Mouse (Mus musculus): ENCODE measurements around the gene Dpf3. TPM values are rescaled to one million over a fixed set of nuclear protein-coding genes. Genes with fewer than 3 reads are reported as not detected.

Dpf3 gene
- polyA plus RNA-seq, 1 experiment from 2014 or later, result 29.4 TPM

DNA sequence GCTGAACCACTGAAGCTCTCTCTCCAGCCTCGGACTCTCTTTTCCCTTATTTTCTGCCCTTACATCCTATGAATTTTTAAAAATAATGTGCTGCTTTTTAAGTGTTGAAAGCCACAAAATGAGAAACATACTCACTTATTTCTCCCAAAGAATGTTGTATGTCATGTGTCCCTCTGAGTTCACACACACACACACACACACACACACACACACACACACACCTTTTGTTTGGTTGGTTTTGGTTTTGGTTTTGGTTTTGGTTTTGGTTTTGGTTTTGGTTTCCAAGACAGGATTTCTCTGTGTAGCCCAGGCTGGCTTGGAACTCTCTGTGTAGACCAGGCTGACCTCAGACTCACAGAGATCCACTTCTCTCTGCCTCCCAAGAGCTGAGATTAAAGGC lies 37.0 kb downstream of the Dpf3 start:
- WGBS, result 97% methylated on average over 1 of the region's 1 CpGs
- H3K4me3 ChIP-seq, result no peak overlapping the region
- no peaks in the 10 kb centered on the region for H3K27me3 ChIP-seq (ENCODE audit: insufficient read depth, poor library complexity, severe bottlenecking)
- peaks cover 67% of the 10 kb centered on the region for H3K4me1 ChIP-seq
- 0 out of 2 replicates have a peak, but pooled peaks cover 5% of the 10 kb centered on the region for H3K36me3 ChIP-seq
- no peaks in the 10 kb centered on the region for H3K9me3 ChIP-seq
- H3K27ac ChIP-seq, result no peak overlapping the region
- no peak for DNase-seq (ENCODE audit: low spot score)

DNA sequence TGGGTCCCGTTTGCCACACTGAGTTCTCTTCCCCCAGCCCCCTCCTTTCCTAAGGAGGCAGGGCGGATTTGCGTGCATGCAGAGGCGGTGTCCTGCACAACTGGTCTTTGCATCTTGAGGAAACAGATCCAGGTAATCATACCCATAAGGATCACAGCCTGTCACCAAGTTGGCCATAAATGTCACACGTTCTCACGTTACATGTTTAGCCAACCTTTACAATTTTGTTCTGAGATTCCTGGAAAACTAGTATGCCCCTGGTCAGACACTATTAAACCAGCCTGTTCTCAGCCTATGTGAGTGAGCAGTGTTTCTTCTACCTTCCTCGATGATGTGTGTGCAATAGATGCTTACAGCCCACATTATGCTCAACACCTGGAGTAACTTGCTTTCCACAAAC lies 38.3 kb downstream of the Dpf3 start:
- no peaks in the 10 kb centered on the region for H3K9me3 ChIP-seq
- no peaks in the 10 kb centered on the region for H3K27me3 ChIP-seq (ENCODE audit: insufficient read depth, poor library complexity, severe bottlenecking)
- WGBS, result 83% methylated on average over 7 of the region's 7 CpGs
- DNase-seq (ENCODE audit: low spot score), result no peak
- H3K4me1 ChIP-seq, result peaks cover 60% of the 10 kb centered on the region
- 0 out of 2 replicates have a peak overlapping the region, but pooled peaks have one; percentile 12 for H3K27ac ChIP-seq
- H3K4me3 ChIP-seq, result no peak overlapping the region
- H3K36me3 ChIP-seq, result 0 out of 2 replicates have a peak, but pooled peaks cover 5% of the 10 kb centered on the region

DNA sequence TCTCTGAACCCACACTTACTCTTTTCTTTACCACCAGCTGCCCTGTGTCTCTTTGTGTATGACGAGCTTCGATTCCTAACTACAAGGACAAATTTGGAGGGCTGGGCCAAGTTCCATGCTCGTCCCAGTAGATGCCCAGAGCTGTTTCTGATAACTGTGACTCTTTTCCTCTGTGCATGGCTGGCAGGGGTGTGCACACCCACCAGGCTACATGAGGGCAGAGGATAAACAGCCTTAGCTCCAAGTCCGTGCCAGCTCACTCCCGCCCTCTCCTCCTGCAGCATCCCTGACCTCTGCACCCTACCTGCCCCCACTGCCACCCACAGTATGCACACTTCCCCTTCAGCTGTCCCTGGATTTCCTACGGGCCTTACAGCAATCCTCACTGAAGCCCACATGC lies 41.9 kb downstream of the Dpf3 start:
- Histone ChIP-seq H3K4me1 (peaks cover 40% of the 10 kb centered on the region), H3K27ac (no peak overlapping the region), H3K27me3 (ENCODE audit: insufficient read depth, poor library complexity, severe bottlenecking) (no peaks in the 10 kb centered on the region), H3K9me3 (no peaks in the 10 kb centered on the region), H3K4me3 (no peak overlapping the region), H3K36me3 (0 out of 2 replicates have a peak, but pooled peaks cover 5% of the 10 kb centered on the region)
- 78% methylated on average over 6 of the region's 6 CpGs for WGBS
- no peak for DNase-seq (ENCODE audit: low spot score)

GRCm38 (mm10) chr12:83444448-83444847 lies 43.1 kb downstream of the Dpf3 start:
- Histone ChIP-seq H3K36me3 (0 out of 2 replicates have a peak, but pooled peaks cover 5% of the 10 kb centered on the region), H3K27ac (no peak overlapping the region), H3K4me3 (no peak overlapping the region), H3K27me3 (ENCODE audit: insufficient read depth, poor library complexity, severe bottlenecking) (no peaks in the 10 kb centered on the region), H3K4me1 (peaks cover 46% of the 10 kb centered on the region), H3K9me3 (no peaks in the 10 kb centered on the region)
- DNase-seq (ENCODE audit: low spot score), result no peak
- 89% methylated on average over 2 of the region's 2 CpGs for WGBS

DNA sequence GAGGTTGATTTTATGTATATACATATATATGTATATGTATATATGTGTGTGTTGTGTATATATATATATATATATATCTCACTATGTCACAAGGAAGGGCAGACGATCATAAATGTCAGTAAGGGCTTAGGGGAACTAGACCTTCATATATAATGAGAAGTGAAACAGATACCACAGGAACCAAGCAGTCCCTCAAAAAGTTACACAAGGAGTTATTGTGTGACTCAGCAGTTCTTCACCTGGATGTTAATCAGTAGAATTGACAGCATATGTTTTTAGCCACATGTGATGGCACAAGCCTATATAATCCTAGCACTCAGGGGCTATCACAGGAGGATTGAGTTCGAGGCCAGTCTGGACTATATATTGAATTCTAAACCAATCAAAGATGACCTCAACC lies 49.5 kb downstream of the Dpf3 start:
- 87% methylated on average over 2 of the region's 2 CpGs for WGBS
- no peaks in the 10 kb centered on the region for H3K27me3 ChIP-seq (ENCODE audit: insufficient read depth, poor library complexity, severe bottlenecking)
- no peaks in the 10 kb centered on the region for H3K9me3 ChIP-seq
- H3K4me3 ChIP-seq, result no peak overlapping the region
- peaks cover 3% of the 10 kb centered on the region; the same call in 1 of the 2 replicates for H3K36me3 ChIP-seq
- peaks cover 34% of the 10 kb centered on the region for H3K4me1 ChIP-seq
- DNase-seq (ENCODE audit: low spot score), result no peak
- H3K27ac ChIP-seq, result no peak overlapping the region

DNA sequence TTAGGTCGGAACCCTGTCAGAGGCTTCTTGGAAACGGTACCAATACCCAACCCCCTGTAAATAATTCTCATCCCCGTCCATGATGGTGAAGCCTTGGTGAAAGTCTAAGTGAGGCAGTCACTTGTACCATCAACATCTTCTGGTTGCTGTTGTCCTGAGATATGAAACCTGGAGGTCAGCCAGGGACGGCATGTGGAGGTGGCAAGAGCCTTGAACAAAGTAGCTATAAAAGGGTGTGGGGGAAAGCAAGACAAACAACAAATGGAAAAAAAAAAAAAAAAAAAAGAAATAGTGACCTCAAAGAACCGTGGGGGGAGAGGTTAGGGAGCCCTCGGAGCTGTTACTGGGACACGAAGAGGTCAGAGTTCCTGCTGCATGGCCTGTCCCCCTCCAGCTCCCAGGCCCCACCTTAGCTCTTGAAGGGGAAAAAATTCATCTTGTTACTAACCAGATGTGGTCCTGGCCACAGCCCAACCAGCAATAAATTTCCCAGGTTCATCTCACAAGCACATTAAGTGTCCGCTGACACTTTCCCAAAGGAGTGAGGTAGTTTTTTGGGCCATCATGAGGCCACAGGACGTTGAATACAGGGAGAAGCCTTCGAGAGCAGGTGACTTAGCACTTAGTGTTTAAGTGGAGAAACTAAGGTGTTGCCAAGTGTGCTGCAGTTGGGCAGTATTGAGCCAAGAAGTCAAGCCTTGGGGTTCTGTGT lies 53.4 kb downstream of the Dpf3 start:
- peaks cover 3% of the 10 kb centered on the region; the same call in 1 of the 2 replicates for H3K36me3 ChIP-seq
- H3K9me3 ChIP-seq, result no peaks in the 10 kb centered on the region
- no peak overlapping the region for H3K27ac ChIP-seq
- WGBS, result 38% methylated on average over 10 of the region's 10 CpGs
- H3K4me3 ChIP-seq, result no peak overlapping the region
- H3K27me3 ChIP-seq (ENCODE audit: insufficient read depth, poor library complexity, severe bottlenecking), result no peaks in the 10 kb centered on the region
- DNase-seq (ENCODE audit: low spot score), result no peak
- H3K4me1 ChIP-seq, result peaks cover 40% of the 10 kb centered on the region

DNA sequence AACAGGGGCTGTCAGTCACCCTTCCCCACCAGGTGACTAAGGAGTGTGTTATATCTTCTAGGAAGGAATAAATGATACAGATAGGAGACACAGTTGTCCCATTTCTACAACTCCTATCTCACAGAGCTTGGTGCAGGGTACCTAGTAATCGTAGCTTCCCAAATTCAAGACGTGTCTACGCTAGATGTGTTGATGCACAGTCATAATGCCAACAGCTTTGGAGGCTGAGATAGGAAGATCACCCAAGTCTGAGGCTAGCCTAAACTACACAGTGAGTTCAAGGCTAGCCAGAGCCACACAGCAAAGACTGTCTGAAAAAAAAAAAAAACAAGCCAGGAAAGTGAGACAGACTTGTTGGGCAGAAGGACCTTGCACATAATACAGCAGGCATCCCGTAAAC lies 54.1 kb downstream of the Dpf3 start:
- no peaks in the 10 kb centered on the region for H3K36me3 ChIP-seq
- H3K9me3 ChIP-seq, result no peaks in the 10 kb centered on the region
- WGBS, result 91% methylated on average over 4 of the region's 4 CpGs
- H3K4me1 ChIP-seq, result peaks cover 46% of the 10 kb centered on the region
- no peak overlapping the region for H3K4me3 ChIP-seq
- H3K27me3 ChIP-seq (ENCODE audit: insufficient read depth, poor library complexity, severe bottlenecking), result no peaks in the 10 kb centered on the region
- no peak overlapping the region for H3K27ac ChIP-seq
- DNase-seq (ENCODE audit: low spot score), result no peak

GRCm38 (mm10) chr12:83430207-83430606 lies 57.3 kb downstream of the Dpf3 start:
- H3K4me3 ChIP-seq, result no peak overlapping the region
- no peak overlapping the region for H3K27ac ChIP-seq
- no peaks in the 10 kb centered on the region for H3K27me3 ChIP-seq (ENCODE audit: insufficient read depth, poor library complexity, severe bottlenecking)
- no peaks in the 10 kb centered on the region for H3K9me3 ChIP-seq
- H3K36me3 ChIP-seq, result no peaks in the 10 kb centered on the region
- WGBS, result 89% methylated on average over 5 of the region's 5 CpGs
- peaks cover 73% of the 10 kb centered on the region for H3K4me1 ChIP-seq
- no peak for DNase-seq (ENCODE audit: low spot score)

DNA sequence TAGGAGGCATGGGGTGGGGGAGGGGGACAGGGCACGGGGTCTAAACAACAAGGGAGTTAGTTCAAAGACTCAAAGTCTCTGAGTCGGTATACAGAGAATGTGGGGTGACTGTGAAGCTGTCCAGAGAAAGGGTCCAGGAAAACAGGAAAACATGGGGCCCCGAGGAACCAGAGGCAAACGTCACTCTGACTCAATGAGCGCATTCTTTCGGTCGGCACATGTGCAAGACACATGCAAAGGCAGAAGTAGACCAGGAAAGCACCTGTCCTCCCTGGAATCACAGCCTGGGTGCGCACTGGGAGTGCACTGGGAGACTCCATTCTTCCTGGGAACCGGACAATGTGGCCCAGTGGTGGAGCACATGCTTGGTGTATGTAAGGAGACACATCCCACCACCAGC lies 59.5 kb downstream of the Dpf3 start:
- 47% methylated on average over 9 of the region's 9 CpGs for WGBS
- no peak overlapping the region for H3K4me3 ChIP-seq
- H3K27me3 ChIP-seq (ENCODE audit: insufficient read depth, poor library complexity, severe bottlenecking), result no peaks in the 10 kb centered on the region
- DNase-seq (ENCODE audit: low spot score), result no peak
- peaks cover 82% of the 10 kb centered on the region for H3K4me1 ChIP-seq
- no peaks in the 10 kb centered on the region for H3K36me3 ChIP-seq
- H3K9me3 ChIP-seq, result no peaks in the 10 kb centered on the region
- H3K27ac ChIP-seq, result peak overlapping the region; percentile 53; the same call in 1 of the 2 replicates

GRCm38 (mm10) chr12:83427601-83428000 lies 59.9 kb downstream of the Dpf3 start:
- peaks cover 79% of the 10 kb centered on the region for H3K4me1 ChIP-seq
- DNase-seq (ENCODE audit: low spot score), result no peak
- 24% methylated on average over 4 of the region's 4 CpGs for WGBS
- no peaks in the 10 kb centered on the region for H3K9me3 ChIP-seq
- H3K36me3 ChIP-seq, result no peaks in the 10 kb centered on the region
- H3K27me3 ChIP-seq (ENCODE audit: insufficient read depth, poor library complexity, severe bottlenecking), result no peaks in the 10 kb centered on the region
- H3K4me3 ChIP-seq, result no peak overlapping the region
- H3K27ac ChIP-seq, result peak overlapping the region; percentile 53

DNA sequence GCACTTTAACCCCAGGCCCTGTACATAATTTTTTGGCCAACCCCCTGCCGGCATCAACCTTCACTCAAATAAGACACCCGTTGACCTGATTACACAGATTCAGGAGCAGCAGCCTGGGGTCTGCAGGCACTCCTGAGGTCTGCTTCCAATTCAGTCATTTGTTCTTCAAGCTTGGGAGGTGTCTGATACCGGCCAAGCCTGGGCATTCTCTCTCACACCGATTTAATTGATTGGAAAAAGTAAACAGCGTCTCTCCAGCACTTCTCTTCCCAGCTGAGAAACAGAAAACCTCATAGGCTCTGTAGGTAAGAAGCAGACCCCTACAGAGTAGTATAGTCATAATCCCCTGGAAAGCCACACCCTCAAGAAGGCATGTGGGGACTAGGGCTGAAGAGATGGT lies 61.2 kb downstream of the Dpf3 start:
- Histone ChIP-seq H3K4me1 (peaks cover 72% of the 10 kb centered on the region), H3K27me3 (ENCODE audit: insufficient read depth, poor library complexity, severe bottlenecking) (no peaks in the 10 kb centered on the region), H3K36me3 (peaks cover under 1% of the 10 kb centered on the region; the same call in 1 of the 2 replicates), H3K9me3 (no peaks in the 10 kb centered on the region), H3K27ac (peak overlapping the region; percentile 86), H3K4me3 (no peak overlapping the region)
- no peak for DNase-seq (ENCODE audit: low spot score)
- WGBS, result 43% methylated on average over 5 of the region's 5 CpGs

DNA sequence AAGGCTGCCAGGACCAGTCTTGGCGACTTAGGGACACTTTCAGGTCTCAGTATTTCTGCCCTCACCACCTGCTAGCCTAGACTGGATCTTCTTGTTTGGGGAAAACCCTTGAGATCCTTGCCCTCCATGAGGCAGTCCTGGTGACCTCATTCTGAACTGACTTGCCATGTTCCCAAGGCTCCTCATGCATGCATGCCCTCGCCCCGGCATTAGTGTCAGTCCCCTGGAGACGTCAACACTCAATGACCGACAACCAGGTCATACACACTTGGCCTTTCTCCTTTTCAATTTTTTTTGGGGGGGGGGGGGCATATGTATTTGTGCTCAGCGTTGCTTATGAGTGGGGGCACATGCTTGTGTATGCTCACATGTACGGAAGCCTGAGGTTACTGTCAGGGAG lies 61.8 kb downstream of the Dpf3 start:
- Histone ChIP-seq H3K4me1 (peaks cover 69% of the 10 kb centered on the region), H3K4me3 (peak overlapping the region; percentile 5; the same call in 1 of the 2 replicates), H3K27ac (peak overlapping the region; percentile 86), H3K27me3 (ENCODE audit: insufficient read depth, poor library complexity, severe bottlenecking) (no peaks in the 10 kb centered on the region), H3K9me3 (no peaks in the 10 kb centered on the region), H3K36me3 (peaks cover 4% of the 10 kb centered on the region; the same call in 1 of the 2 replicates)
- WGBS, result 60% methylated on average over 7 of the region's 7 CpGs
- DNase-seq (ENCODE audit: low spot score), result no peak

DNA sequence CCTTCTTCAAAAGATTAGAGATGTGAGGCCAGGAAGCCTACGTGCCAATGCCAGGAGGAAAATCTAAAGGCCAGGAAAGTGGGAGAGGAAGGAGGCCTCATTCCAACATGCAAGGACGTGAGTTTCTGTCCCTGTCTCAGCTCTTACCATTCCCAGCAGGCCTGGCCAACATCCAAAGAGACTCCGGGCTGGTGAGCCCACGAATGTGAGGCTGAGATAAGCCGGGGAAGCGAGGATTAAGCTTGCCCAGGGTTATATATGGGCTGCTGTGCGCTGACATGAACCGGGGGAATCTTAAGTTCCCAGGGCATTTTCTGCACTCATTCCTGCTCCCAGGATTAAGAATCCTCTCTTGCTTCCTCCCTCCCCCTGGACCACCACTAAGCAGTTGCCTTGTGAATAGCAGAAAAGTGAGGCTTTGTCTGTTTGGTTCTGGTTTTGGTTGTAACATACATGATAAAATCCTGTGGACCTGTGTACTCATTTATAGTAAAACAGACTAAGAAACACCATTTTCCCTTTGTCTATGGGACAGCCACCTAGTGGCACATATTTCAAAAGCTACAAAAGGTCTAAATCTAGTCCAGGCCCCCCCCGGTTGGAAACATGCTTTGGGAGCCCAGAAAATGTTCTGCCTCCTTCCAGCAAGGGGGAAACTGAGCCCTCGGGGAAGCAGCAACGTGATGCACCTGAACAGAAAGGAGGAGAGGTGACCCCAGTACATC lies 62.6 kb downstream of the Dpf3 start:
- whole genome bisulfite sequencing, result 21% methylated on average over 11 of the region's 11 CpGs
- peak overlapping the region; percentile 5; the same call in 1 of the 2 replicates for H3K4me3 ChIP-seq
- H3K27me3 ChIP-seq (ENCODE audit: insufficient read depth, poor library complexity, severe bottlenecking), result no peaks in the 10 kb centered on the region
- H3K27ac ChIP-seq, result peak overlapping the region; percentile 86
- H3K36me3 ChIP-seq, result peaks cover 4% of the 10 kb centered on the region; the same call in 1 of the 2 replicates
- no peaks in the 10 kb centered on the region for H3K9me3 ChIP-seq
- peak; percentile 88 for DNase-seq (ENCODE audit: low spot score)
- H3K4me1 ChIP-seq, result peaks cover 73% of the 10 kb centered on the region
